Mouse (Mus musculus) megakaryocyte, embryonic 14.5 days (primary cell): ENCODE measurements around the gene Olfr49. TPM values are rescaled to one million over a fixed set of nuclear protein-coding genes. Genes with fewer than 3 reads are reported as not detected.

ENCODE experiments used
- H3K27me3 ChIP-seq: replicated peaks from 2 replicates; pipeline ENCODE3; 2012; ENCODE audit warnings: inconsistent platforms
- H3K36me3 ChIP-seq: replicated peaks from 2 replicates; pipeline ENCODE3; 2012; ENCODE audit warnings: low read length, inconsistent platforms, mixed read lengths
- H3K4me1 ChIP-seq: 2 replicates; pipeline ENCODE4 v1.6.1; 2012; ENCODE audit warnings: inconsistent platforms
- H3K4me3 ChIP-seq: replicated peaks from 2 replicates; pipeline ENCODE3; 2012; ENCODE audit warnings: moderate library complexity, mild to moderate bottlenecking, inconsistent platforms
- H3K9me3 ChIP-seq: 2 replicates; pipeline ENCODE4 v1.6.1; 2012; ENCODE audit warnings: inconsistent platforms
- FLI1 ChIP-seq: IDR thresholded peaks from 2 replicates; pipeline ENCODE4 v1.6.1; 2012; ENCODE audit warnings: low read length, inconsistent platforms, mixed read lengths
- GATA1 ChIP-seq: IDR thresholded peaks from 3 replicates; pipeline ENCODE4 v1.6.1; 2012; ENCODE audit warnings: mixed read lengths, low read length, inconsistent platforms, borderline replicate concordance
- polyA plus RNA-seq: library from polyadenylated mRNA; stranded (reverse); fragments of >175 nt; gene quantifications from 2 replicates; pipeline ENCODE4 v1.2.3, GENCODE M21; 2012; ENCODE audit warnings: low replicate concordance; ENCODE audit not compliant: insufficient read depth

Olfr49 gene
- polyA plus RNA-seq, 1 experiment, result not detected

GRCm38 (mm10) chr14:54249326-54249725, 35.4 kb downstream of the Olfr49 start:
- peaks cover 73% of the 10 kb centered on the region for H3K4me1 ChIP-seq

GRCm38 (mm10) chr14:54246232-54246631, 38.5 kb downstream of the Olfr49 start:
- peaks cover 8% of the 10 kb centered on the region for H3K9me3 ChIP-seq
- TF ChIP-seq FLI1, result no peak
- no peak for TF ChIP-seq GATA1
- peaks cover 59% of the 10 kb centered on the region for H3K4me1 ChIP-seq
- no peak overlapping the region for H3K4me3 ChIP-seq
- H3K27me3 ChIP-seq, result no peaks in the 10 kb centered on the region
- peaks cover 95% of the 10 kb centered on the region for H3K36me3 ChIP-seq

More at GRCm38 (mm10) chr14:54249326-54249725, 35.4 kb downstream of the Olfr49 start:
- no peak for TF ChIP-seq GATA1
- TF ChIP-seq FLI1, result no peak
- Histone ChIP-seq H3K9me3 (no peaks in the 10 kb centered on the region), H3K27me3 (no peaks in the 10 kb centered on the region), H3K4me3 (no peak overlapping the region), H3K36me3 (peaks cover 66% of the 10 kb centered on the region)

- Histone ChIP-seq H3K4me3 (no peak overlapping the region), H3K36me3 (peaks cover 94% of the 10 kb centered on the region), H3K9me3 (peaks cover 8% of the 10 kb centered on the region), H3K4me1 (peaks cover 44% of the 10 kb centered on the region), H3K27me3 (no peaks in the 10 kb centered on the region)
- no peak for TF ChIP-seq FLI1
- no peak for TF ChIP-seq GATA1
Measured at GRCm38 (mm10) chr14:54244183-54244582, 40.6 kb downstream of the Olfr49 start.

- Histone ChIP-seq H3K9me3 (peaks cover 8% of the 10 kb centered on the region), H3K4me1 (peaks cover 11% of the 10 kb centered on the region; the same call in 1 of the 2 replicates), H3K36me3 (peaks cover 91% of the 10 kb centered on the region), H3K27me3 (no peaks in the 10 kb centered on the region), H3K4me3 (no peak overlapping the region)
- no peak for TF ChIP-seq GATA1
- no peak for TF ChIP-seq FLI1
Measured at GRCm38 (mm10) chr14:54240542-54240941, 44.2 kb downstream of the Olfr49 start.

GRCm38 (mm10) chr14:54239002-54239736, 45.6 kb downstream of the Olfr49 start:
- peaks cover 6% of the 10 kb centered on the region; the same call in 1 of the 2 replicates for H3K4me1 ChIP-seq
- H3K4me3 ChIP-seq, result no peak overlapping the region
- H3K27me3 ChIP-seq, result no peaks in the 10 kb centered on the region
- TF ChIP-seq FLI1 (no peak), GATA1 (no peak)
- peaks cover 91% of the 10 kb centered on the region for H3K36me3 ChIP-seq
- peaks cover 8% of the 10 kb centered on the region for H3K9me3 ChIP-seq

GRCm38 (mm10) chr14:54236881-54237280, 47.9 kb downstream of the Olfr49 start:
- no peaks in the 10 kb centered on the region for H3K27me3 ChIP-seq
- H3K36me3 ChIP-seq, result peaks cover 73% of the 10 kb centered on the region
- no peak for TF ChIP-seq FLI1
- TF ChIP-seq GATA1, result no peak
- H3K4me3 ChIP-seq, result no peak overlapping the region
- H3K9me3 ChIP-seq, result peaks cover 3% of the 10 kb centered on the region
- H3K4me1 ChIP-seq, result peaks cover 20% of the 10 kb centered on the region

- H3K36me3 ChIP-seq, result peaks cover 64% of the 10 kb centered on the region
Measured at GRCm38 (mm10) chr14:54235825-54236540, 48.8 kb downstream of the Olfr49 start.

GRCm38 (mm10) chr14:54234231-54235040, 50.3 kb downstream of the Olfr49 start:
- Histone ChIP-seq H3K9me3 (no peaks in the 10 kb centered on the region), H3K4me1 (peaks cover 20% of the 10 kb centered on the region), H3K36me3 (peaks cover 50% of the 10 kb centered on the region), H3K27me3 (no peaks in the 10 kb centered on the region), H3K4me3 (no peak overlapping the region)
- TF ChIP-seq FLI1 (no peak), GATA1 (no peak)

More at GRCm38 (mm10) chr14:54235825-54236540, 48.8 kb downstream of the Olfr49 start:
- TF ChIP-seq FLI1 (no peak), GATA1 (no peak)
- no peaks in the 10 kb centered on the region for H3K27me3 ChIP-seq
- no peak overlapping the region for H3K4me3 ChIP-seq
- no peaks in the 10 kb centered on the region for H3K9me3 ChIP-seq
- H3K4me1 ChIP-seq, result peaks cover 20% of the 10 kb centered on the region

GRCm38 (mm10) chr14:54233559-54234143, 51.1 kb downstream of the Olfr49 start:
- peaks cover under 1% of the 10 kb centered on the region for H3K27me3 ChIP-seq
- peaks cover 45% of the 10 kb centered on the region for H3K36me3 ChIP-seq
- H3K4me1 ChIP-seq, result peaks cover 24% of the 10 kb centered on the region
- peak overlapping the region; percentile 83 for H3K4me3 ChIP-seq
- no peak for TF ChIP-seq GATA1
- H3K9me3 ChIP-seq, result no peaks in the 10 kb centered on the region
